Mouse (Mus musculus) midbrain, embryonic 11.5 days (tissue): Measurements from ENCODE around the gene Akr1c14. TPM values are rescaled to one million over a fixed set of nuclear protein-coding genes. Genes with fewer than 3 reads are reported as not detected.
A peak's percentile ranks its signal among the peaks of the same experiment; 100 is the strongest.
"Not testable (repeated sequence)": the region's sequence is repeated elsewhere in the genome, so short reads cannot be mapped to it uniquely, and the experiment has no call there.

Source experiments
- ATAC-seq: fragments of 200-750 bp; cut with Nextera tagmentation; 2 replicates; pipeline ENCODE4 v1.8.0; 2017; ENCODE audit warnings: moderate TSS enrichment, moderate library complexity; ENCODE audit not compliant: low FRiP score
- DNase-seq: peaks from one replicate; pipeline ENCODE4 v3.0.0; 2015; ENCODE audit warnings: low spot score; ENCODE audit errors: missing footprints
- H3K27ac ChIP-seq: fragments of 300-500 bp; sonication (generic); 2 replicates; pipeline ENCODE4 v1.5.1; 2014; ENCODE audit warnings: low read depth, low read length
- H3K27me3 ChIP-seq: fragments of 300-500 bp; sonication (generic); 2 replicates; pipeline ENCODE4 v1.6.1; 2014; ENCODE audit warnings: mild to moderate bottlenecking, low read length, moderate library complexity, mixed read lengths; ENCODE audit not compliant: control insufficient read depth, insufficient read depth
- H3K36me3 ChIP-seq: fragments of 300-500 bp; sonication (generic); 2 replicates; pipeline ENCODE4 v1.6.1; 2014; ENCODE audit warnings: mild to moderate bottlenecking, low read length, moderate library complexity, mixed read lengths; ENCODE audit not compliant: control insufficient read depth, insufficient read depth
- H3K4me1 ChIP-seq: fragments of 300-500 bp; sonication (generic); 2 replicates; pipeline ENCODE4 v1.6.1; 2014; ENCODE audit warnings: low read length; ENCODE audit not compliant: control insufficient read depth, insufficient read depth
- H3K4me2 ChIP-seq: fragments of 300-500 bp; sonication (generic); 2 replicates; pipeline ENCODE4 v1.6.1; 2014; ENCODE audit warnings: mild to moderate bottlenecking, moderate library complexity
- H3K4me3 ChIP-seq: fragments of 300-500 bp; sonication (generic); 2 replicates; pipeline ENCODE4 v1.5.1; 2014; ENCODE audit warnings: low read depth, low read length
- H3K9ac ChIP-seq: fragments of 300-500 bp; sonication (generic); 2 replicates; pipeline ENCODE4 v1.6.1; 2014; ENCODE audit warnings: low read length
- H3K9me3 ChIP-seq: fragments of 300-500 bp; sonication (generic); 2 replicates; pipeline ENCODE4 v1.6.1; 2016; ENCODE audit warnings: low read length; ENCODE audit not compliant: control insufficient read depth
- WGBS: fragments of 180-500 bp; shearing (Covaris S2); extraction: QIAGEN DNeasy Blood & Tissue Kit; methylation state at CpG from one replicate; pipeline ENCODE4 v1.1.7; 2014; 5-methylcytosine and 5-hydroxymethylcytosine counted together
- polyA plus RNA-seq: library from polyadenylated mRNA; unstranded; fragments of >200 nt; fragmentation: Nextera tagmentation; extraction: Ambion mirVana; gene quantifications from 2 replicates; pipeline ENCODE4 v1.2.1, GENCODE M21; 2014

Akr1c14 gene
- polyA plus RNA-seq, 1 experiment from 2014 or later: 0.33 TPM

GRCm38 (mm10) chr13:4102721-4103120 is 53.9 kb downstream of the Akr1c14 start:
- no peaks in the 10 kb centered on the region for H3K36me3 ChIP-seq
- no peak overlapping the region for H3K4me2 ChIP-seq
- no peak overlapping the region for H3K4me3 ChIP-seq
- no peaks in the 10 kb centered on the region for H3K4me1 ChIP-seq
- H3K27me3 ChIP-seq: no peaks in the 10 kb centered on the region
- H3K9ac ChIP-seq: no peak overlapping the region
- DNase-seq (no peak), ATAC-seq (no peak)
- H3K9me3 ChIP-seq: no peaks in the 10 kb centered on the region
- H3K27ac ChIP-seq: no peak overlapping the region

- DNase-seq (peak; percentile 93), ATAC-seq (peak; percentile 97)
- H3K27me3 ChIP-seq: no peaks in the 10 kb centered on the region
- no peak overlapping the region for H3K4me2 ChIP-seq
- H3K4me1 ChIP-seq: no peaks in the 10 kb centered on the region
- no peaks in the 10 kb centered on the region for H3K9me3 ChIP-seq
- H3K9ac ChIP-seq: no peak overlapping the region
- no peaks in the 10 kb centered on the region for H3K36me3 ChIP-seq
- H3K27ac ChIP-seq: no peak overlapping the region
- WGBS: 30% methylated on average over 6 of the region's 6 CpGs
- H3K4me3 ChIP-seq: no peak overlapping the region
These were observed 61.7 kb downstream of the Akr1c14 start for GRCm38 (mm10) chr13:4110281-4111188.

GRCm38 (mm10) chr13:4119181-4119904 is 70.5 kb downstream of the Akr1c14 start:
- Histone ChIP-seq H3K4me1 (no peaks in the 10 kb centered on the region), H3K9me3 (no peaks in the 10 kb centered on the region), H3K27me3 (no peaks in the 10 kb centered on the region), H3K27ac (no peak overlapping the region), H3K4me3 (no peak overlapping the region), H3K4me2 (no peak overlapping the region), H3K36me3 (no peaks in the 10 kb centered on the region), H3K9ac (no peak overlapping the region)
- 79% methylated on average over 2 of the region's 2 CpGs for WGBS
- ATAC-seq (no peak), DNase-seq (no peak)

DNA sequence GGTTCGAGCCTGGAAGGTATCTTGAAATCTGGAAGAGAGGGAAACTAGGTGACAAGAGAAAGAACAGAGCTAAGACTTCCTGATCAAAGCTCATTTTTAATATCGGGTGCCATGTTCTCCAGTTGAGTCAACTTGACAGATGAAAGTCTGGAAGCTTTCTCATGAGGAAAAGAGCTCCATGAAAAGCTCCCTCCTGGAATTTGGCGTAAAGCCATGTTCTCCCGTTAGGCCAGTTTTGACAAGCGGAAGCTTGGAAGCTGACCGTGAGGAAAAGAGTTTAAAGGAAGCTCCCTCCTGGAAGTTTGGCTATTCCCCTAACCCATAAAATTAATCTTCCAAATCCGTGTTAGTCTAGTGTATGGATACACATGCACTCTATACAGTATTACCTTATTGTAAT is 74.3 kb downstream of the Akr1c14 start:
- 87% methylated on average over 7 of the region's 7 CpGs for WGBS
- ATAC-seq (no peak), DNase-seq (no peak)
- no peak overlapping the region for H3K4me2 ChIP-seq
- no peaks in the 10 kb centered on the region for H3K9me3 ChIP-seq
- H3K27ac ChIP-seq: no peak overlapping the region
- no peaks in the 10 kb centered on the region for H3K4me1 ChIP-seq
- H3K9ac ChIP-seq: no peak overlapping the region
- no peaks in the 10 kb centered on the region for H3K36me3 ChIP-seq
- no peaks in the 10 kb centered on the region for H3K27me3 ChIP-seq
- H3K4me3 ChIP-seq: no peak overlapping the region

DNA sequence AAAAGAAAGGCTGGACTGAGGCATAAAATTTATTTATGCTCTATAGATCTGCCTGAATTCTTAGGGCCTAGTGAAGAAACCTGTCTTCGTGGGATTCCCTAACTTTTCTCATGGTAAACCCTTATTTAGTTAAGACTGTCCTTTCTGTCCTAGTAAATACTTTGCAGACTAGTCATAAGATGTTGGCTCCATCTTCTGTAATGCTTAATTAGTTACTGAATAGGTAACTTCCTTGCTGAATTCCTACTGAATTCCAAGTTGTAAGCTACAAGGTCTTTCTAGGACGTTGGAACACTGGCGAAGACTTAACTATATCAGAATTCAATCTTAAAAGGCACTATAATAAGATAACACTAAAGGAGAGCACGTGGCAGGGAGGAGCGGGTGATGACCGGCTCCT is 75.7 kb downstream of the Akr1c14 start:
- H3K9ac ChIP-seq, H3K4me3 ChIP-seq, DNase-seq, ATAC-seq, H3K27ac ChIP-seq, H3K9me3 ChIP-seq, H3K36me3 ChIP-seq, H3K27me3 ChIP-seq, H3K4me2 ChIP-seq, H3K4me1 ChIP-seq: not testable (repeated sequence)
- 89% methylated on average over 6 of the region's 6 CpGs for WGBS

- not testable (repeated sequence) for H3K27me3 ChIP-seq, H3K4me3 ChIP-seq, H3K9ac ChIP-seq, H3K27ac ChIP-seq, H3K4me2 ChIP-seq, H3K9me3 ChIP-seq, DNase-seq, H3K36me3 ChIP-seq, H3K4me1 ChIP-seq, ATAC-seq
- 82% methylated on average over 1 of the region's 1 CpGs for WGBS
These were observed 77.0 kb downstream of the Akr1c14 start for GRCm38 (mm10) chr13:4125846-4126245.

DNA sequence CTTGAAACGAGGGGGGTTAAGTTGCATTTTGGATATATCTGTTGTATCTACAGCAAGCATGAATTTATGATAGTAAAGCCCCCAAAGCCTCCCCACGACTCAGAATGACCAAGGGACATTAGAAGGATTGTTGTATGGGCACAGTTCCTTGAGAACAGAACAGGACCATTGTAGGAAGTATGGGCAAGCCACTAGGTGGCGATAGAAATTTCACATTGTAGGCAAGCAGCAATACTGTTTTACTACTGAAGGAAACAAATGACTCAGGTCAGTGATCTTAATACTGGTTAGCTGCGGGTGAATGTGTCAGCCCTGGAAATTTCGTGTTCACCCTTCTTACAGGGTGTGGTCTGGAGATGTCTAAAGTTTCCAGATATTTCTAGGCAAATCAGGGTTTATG is 80.3 kb downstream of the Akr1c14 start:
- no peaks in the 10 kb centered on the region for H3K36me3 ChIP-seq
- no peak overlapping the region for H3K4me3 ChIP-seq
- no peak overlapping the region for H3K9ac ChIP-seq
- no peaks in the 10 kb centered on the region for H3K9me3 ChIP-seq
- H3K4me1 ChIP-seq: no peaks in the 10 kb centered on the region
- H3K27ac ChIP-seq: no peak overlapping the region
- DNase-seq: no peak
- 48% methylated on average over 5 of the region's 5 CpGs for WGBS
- H3K4me2 ChIP-seq: no peak overlapping the region
- ATAC-seq: peak; percentile 68; the same call in 1 of the 2 replicates
- no peaks in the 10 kb centered on the region for H3K27me3 ChIP-seq

- WGBS: 79% methylated on average over 1 of the region's 1 CpGs
- no peak for ATAC-seq
- H3K27ac ChIP-seq: no peak overlapping the region
These were observed 82.5 kb downstream of the Akr1c14 start for GRCm38 (mm10) chr13:4131317-4131716.

GRCm38 (mm10) chr13:4131721-4132120 is 82.9 kb downstream of the Akr1c14 start:
- no peaks in the 10 kb centered on the region for H3K36me3 ChIP-seq
- no peaks in the 10 kb centered on the region for H3K4me1 ChIP-seq
- DNase-seq (no peak), ATAC-seq (no peak)
- WGBS: 76% methylated on average over 3 of the region's 3 CpGs
- H3K9me3 ChIP-seq: no peaks in the 10 kb centered on the region
- no peak overlapping the region for H3K4me3 ChIP-seq
- H3K4me2 ChIP-seq: no peak overlapping the region
- H3K9ac ChIP-seq: no peak overlapping the region
- H3K27me3 ChIP-seq: no peaks in the 10 kb centered on the region
- no peak overlapping the region for H3K27ac ChIP-seq

More at GRCm38 (mm10) chr13:4131317-4131716, 82.5 kb downstream of the Akr1c14 start:
- H3K4me2 ChIP-seq: no peak overlapping the region
- DNase-seq: no peak
- H3K4me1 ChIP-seq: no peaks in the 10 kb centered on the region
- H3K36me3 ChIP-seq: no peaks in the 10 kb centered on the region
- H3K9me3 ChIP-seq: no peaks in the 10 kb centered on the region
- no peak overlapping the region for H3K9ac ChIP-seq
- H3K4me3 ChIP-seq: no peak overlapping the region
- no peaks in the 10 kb centered on the region for H3K27me3 ChIP-seq
